Mouse (Mus musculus) frontal cortex, postnatal 14 days (tissue): ENCODE measurements around the gene Aurka.
A peak's percentile ranks its signal among the peaks of the same experiment; 100 is the strongest.

Experiments
- DNase-seq, 2 experiments: peaks; one replicate each; pipeline ENCODE4 v3.0.0; 2022; ENCODE audit warnings: low spot score in 2 of 2

Aurka gene

DNA sequence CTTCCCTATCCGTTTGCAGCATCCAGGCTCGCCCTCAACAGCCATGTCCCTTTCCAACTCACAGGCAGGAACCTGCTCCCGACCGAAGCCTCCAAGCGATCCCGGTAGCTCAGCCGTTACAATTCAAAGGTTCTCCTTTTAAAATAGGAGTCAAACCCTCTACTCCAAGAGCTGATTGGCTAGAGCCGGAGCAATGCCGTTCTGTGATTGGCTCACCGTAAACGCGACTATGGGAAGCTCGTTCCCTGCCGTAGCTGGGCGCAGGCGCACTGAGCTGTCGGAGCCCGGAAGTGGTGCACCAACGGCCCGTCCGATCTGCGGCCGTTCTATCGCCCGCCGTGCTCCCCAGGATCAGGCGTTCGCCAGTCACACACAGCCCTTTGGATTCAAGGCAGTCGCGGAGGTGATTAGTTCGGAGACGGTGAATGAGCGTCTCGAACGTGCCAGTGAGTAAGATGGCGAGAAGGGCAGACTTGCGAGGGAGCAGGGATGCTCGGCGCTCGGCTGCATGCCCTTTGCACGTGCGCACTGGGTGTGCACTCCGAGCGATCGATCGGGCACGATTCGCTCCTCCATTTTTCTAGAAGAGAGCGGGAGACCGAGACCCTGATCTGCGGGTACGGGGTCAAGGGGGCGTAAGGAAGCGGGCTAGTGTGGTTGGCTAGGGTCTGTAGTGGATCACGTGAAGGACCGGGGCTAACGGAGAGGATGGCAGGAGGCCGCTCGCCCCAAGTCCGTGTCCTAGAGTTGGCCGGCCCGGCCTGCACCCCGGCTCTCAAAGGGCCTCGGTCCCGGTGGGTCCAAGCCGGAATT, at the start of gene Aurka, which contains the start of gene Cstf1:
Aurka (minus strand) TSS at position 125 of the 813 bp plus-strand sequence.
Cstf1 (plus strand) TSS at position 271 of the 813 bp plus-strand sequence.
- peak; percentile 93 to 94 for DNase-seq

DNA sequence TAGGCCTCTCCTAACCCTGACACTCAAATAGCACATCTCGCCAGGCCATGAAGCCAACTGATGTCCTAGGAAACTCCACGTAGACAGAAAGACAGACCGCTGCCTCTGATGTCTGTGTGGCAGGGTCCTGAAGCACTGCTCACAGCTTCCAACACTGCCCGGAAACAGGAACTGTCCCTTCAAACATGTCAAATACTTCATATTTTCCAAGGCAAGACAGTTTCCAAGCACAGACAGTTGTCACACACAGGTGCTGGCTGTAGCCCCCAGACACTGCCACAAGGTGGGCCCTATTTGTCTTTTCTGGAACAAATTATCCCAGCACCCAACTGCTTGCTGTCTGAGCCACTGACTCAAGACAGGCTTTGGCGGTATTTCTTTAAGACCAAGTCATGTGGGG, 47.9 kb upstream of the Aurka start:
- DNase-seq = no peak

DNA sequence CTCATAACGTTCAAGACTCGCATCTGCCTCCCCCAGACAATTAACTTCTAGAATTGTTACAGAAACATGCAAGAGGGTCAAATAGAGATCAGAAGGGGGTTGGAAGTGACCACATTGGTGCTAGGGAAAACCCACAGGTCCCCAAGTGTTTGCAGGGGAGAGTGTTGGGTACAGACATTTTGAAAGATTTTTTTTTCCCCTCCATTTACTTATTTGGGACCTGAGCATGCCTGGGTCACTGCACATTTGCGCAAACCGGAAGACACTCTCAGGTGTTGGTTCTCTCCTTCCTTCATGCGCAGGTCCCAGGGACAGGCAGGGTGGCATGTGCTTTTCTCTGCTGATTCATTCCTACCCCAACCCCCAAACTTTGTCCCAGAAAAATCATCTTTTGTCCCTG, 46.5 kb upstream of the Aurka start:
- DNase-seq = no peak

DNA sequence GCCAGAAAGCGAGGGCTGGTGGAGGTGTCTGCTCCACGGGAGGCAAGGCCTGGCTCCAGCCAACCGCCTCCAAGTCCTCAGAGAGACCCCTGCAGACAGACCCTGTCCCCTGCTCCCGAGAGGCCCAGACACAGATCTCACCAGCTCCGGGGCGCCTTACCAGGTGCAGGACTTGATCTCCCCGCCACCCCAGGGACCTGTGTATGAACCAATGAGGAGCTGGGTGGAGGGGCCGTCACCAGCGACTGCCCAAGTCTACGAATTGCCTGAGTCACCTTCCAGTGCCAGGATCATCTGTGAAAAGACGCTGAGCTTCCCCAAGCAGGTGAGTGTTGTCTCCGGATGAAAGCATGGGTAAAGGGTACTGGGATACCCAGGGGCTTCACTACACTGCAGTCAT, 45.9 kb upstream of the Aurka start:
- DNase-seq = no peak

DNA sequence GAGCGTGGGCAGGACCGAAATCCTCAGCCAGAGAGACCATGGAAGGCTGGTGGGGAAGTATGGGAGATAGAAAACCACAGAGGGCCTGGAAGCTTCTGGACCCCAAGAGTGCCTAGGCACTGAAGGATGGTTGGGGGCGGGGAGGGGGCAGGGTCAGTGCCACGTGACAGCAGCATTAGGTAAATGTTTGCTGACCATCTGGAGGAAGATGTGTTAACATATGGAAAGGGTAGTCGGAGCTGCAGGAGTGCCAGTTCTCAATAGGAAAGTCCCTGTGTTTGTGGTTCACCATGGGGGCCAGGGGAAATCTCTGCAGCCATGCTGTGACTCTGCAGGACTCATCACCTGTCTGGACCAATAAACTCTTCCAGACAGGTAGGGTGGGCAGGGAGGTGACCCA, 43.6 kb upstream of the Aurka start:
- no peak for DNase-seq

DNA sequence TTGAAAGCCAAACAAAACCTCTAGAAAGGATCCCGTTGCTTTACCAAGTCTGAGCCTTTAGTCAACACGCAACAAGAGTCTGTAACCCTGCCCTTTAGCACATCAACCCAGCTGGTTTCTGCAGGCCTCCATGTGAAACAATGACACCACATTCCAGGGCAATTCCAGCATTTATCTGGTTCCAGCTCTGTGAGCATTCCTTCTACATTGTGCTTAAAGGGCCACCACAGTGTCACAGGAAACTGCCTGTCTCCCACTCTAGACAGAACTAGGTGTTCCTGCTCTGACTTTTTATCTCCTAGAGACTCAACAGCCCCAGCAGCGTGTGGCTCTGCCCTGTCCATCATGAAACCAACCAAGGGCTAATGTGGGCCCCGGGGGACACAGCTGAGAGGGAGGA, 42.9 kb upstream of the Aurka start:
- DNase-seq = no peak

DNA sequence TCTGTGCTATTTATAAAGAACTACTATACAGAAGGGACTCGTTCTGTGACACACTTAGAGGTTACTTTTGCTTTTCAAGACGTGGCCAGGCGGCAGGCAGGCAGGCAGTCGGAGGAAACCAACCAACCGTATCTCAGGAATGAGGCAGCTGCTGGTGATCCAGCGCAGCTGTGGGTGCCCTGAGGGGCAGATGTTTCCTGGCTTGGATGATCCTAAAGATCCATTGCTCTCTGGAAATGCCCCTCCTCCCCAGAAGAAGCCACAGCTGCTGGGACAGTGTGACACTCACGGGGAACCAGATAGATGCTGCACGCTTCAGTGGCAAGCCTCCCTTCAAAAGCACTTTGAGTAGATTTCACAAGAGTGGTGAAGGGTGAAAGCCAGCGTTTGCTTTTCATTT, 42.1 kb upstream of the Aurka start:
- no peak for DNase-seq

DNA sequence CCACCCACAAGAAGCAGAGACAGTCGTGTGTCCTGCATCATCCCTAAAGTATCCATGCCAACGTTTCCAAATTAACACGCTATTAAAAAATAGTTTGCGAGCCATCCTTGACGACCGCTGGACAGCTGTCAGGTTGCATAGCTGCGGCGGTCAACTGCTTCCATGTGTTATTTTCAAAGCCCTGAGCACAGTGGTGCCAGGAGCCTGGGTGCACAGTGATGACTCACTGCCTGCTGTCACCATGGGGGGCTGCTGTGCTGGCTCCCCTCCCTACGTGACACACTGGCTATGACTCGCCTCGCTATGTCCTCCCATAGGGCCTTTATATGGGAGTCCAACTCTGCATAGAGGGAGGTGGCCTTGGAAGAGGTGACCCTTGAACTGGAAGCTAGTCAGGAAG, 40.8 kb upstream of the Aurka start:
- DNase-seq = no peak

DNA sequence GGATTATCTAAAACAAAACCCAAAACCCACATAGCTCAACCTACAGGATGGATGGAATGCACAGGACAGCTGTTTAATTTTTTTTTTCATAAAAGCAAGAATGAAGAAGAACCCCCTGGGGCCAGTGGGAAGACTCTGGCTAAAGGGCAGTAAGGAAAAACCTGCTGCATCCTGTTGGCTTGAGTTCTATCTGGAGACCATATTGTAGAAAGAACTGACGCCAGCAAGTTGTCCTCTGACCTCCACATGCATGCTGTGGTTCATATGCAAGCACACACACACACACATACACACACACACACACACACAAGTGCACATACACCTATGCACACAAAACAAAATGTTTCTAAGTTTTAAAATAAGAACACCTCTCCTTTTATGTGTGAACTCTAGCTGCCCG, 40.4 kb upstream of the Aurka start:
- DNase-seq = no peak

DNA sequence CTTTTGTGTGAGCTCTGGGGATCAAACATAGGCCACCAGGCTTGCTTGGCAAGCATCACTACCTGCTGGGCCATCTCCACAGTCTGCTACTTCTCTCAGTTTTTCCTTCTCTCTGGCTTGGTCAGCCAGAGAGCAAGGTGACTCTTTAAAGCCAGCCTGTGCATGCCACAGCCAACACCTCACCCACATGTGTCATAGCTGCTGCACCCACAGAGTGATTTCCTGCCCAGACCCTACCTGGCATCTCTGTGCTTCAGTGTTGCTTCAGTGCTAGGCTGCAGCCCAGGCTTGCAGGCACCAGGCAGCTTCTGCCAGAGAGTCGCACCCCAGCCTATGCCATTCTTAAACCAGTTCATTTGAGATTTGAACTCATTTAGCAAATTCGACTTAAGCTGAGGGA, 37.2 kb upstream of the Aurka start:
- DNase-seq = no peak

DNA sequence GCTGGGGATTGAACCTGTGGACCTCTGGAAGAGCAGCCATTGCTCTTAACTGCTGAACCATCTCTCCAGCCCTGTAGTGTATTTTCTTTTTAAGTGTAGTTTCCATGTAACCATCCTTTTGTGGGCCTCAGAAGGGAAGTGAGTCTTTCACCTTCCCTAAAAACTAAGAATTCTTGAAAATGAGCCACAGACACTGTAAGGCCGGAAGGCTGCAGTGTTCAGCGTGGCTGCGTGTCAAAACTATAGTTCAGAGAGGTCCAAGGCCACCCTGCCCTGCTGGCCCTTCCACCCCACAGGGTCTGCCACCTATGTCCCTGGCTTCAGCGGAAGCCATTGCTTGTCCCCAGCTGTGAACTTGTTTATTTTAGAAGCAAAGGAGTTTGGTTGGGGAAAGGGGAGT, 35.8 kb upstream of the Aurka start:
- no peak for DNase-seq

DNA sequence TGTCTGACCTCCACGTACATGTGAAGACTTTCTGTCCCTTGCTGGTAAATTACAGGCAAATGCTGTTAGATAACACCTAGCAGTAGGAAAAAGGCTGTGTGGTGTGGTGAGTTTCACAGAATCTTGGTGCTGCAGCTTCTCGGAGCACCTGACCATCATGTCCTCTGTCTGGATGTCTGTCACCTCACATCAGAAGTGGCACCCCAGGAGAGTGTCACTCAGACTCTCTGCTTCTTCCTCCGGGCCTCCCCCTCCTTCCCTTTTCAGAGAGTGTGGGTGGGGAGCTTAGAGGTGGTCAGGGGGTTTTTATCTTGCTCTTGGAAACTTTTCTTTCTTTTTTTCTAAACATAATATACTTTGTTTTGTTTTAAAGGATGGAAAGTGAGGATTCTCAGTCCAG, 34.7 kb upstream of the Aurka start:
- no peak for DNase-seq

DNA sequence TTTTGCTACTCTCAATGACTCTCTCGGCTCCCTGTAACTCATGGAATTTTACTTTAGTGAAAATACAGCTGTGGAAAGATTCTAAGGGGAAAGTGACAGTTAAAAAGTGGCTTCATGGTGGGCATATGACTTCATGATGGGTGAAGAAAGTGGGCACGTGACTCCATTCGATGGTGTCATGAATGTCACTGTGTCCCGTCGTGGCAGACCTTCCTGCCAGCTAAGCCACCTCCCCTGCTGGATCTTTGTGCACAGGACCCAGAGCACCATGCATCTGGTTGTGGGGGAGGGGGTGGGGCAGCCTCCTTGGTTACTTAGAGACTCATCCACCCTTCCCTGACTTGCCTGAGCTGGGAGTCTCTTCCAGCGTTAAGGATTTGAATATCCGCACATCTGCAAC, 33.9 kb upstream of the Aurka start:
- no peak for DNase-seq

DNA sequence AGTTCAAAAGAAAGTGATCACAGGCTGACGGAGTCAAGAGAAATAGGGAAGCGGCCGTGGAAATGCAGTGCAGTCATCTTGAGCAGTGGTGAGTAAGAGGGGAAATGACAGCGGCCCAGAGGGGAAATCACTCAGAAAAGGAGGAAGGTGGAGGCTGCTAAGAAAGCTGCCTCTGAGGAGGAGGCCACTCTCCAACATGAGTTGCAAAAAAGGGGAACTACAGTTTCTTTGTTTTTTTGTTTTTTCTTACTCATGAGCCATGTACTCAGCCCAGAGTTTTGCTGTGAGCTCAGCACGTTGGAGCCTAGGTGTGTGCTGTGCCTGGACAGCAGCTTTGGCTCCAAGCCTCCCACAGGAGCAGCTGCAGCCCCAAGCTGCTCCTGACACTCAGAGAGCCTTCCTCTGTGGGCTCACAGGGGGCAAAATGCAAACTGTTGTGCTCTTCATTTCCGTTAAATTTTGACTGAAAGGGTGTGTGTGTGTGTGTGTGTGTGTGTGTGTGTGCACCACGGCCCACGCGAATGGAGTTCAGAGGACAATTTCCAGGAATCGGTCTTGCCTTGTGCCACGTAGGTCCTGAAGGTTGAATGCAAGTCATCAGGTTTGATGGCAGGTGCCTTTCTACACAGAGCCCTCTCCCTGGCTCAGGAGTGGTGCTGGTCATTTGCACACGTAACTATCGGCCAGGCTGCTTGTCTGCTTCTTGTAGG, 30.9 kb upstream of the Aurka start:
- no peak for DNase-seq

DNA sequence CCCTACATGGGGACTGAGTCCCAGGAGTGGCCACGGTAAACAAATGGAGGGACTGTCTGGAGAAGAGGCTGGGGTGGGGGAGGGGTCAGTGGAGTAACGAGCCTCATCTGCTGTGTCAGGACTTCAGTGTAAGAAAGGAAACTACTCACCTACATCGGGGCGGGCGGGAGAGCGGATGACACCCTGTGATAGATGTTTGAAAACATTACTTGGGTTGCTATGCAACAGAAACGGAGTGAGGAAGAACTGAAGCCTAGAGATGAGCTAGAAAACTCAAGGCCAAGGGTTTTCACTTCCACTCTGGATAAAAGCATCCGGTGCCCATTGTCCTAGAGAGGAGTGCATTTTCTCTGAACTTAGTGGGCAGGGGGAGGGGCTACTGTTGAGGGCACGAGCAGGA, 29.6 kb upstream of the Aurka start:
- no peak for DNase-seq

DNA sequence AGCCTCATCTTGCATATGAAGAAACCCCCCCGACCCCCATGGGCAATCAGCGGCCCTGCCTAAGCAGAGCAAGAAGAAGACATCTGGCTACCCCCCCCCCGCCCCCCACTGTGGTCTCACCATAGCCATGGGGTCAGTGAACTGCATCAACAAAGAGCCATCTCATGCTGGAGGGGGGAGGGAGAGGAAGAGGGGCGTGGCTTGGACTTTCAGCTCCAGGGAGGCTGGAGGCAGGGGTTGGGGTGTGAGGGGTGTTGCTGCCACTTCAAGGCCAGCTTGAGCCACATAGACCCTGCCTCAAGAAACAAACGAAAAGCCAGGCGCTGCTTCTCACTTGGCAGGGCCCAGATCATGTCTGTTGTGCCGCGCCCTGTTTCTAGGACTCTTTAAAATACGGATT, 25.6 kb upstream of the Aurka start:
- no peak for DNase-seq

DNA sequence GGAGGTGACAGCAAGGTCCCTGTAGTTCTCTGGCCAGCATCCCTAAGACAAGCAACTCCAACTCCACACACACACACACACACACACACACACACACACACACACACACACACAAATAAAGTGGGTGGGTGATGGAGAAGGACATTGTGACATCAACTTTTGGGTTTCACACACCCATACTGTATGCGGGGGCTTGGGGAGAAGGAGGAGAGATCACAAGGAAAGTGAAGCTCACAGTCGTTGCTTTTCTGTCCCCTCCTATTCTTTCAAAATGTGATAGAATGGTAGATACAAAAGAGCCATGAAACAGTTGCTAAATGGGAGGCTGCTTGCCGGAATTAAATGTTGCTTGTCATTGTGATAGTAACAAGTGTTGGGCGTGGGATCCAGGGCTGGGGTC, 24.3 kb upstream of the Aurka start:
- DNase-seq = no peak

DNA sequence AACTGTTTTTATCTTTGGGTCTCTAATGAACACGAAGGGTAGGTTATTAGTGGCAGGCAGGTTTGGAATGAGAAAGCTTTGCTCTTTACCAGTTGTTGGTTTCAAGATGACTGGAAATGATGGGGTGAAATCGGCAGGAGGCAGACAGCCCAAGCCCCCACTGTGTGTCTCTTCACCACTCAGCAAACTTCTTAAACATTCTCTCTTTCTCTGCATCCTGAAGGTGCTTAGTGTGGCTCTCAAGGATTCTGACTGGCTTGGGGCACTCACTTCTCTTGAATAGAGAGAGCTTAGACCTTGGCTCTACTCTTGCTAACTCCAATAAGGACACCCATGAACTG, 23.7 kb upstream of the Aurka start:
- no peak for DNase-seq

DNA sequence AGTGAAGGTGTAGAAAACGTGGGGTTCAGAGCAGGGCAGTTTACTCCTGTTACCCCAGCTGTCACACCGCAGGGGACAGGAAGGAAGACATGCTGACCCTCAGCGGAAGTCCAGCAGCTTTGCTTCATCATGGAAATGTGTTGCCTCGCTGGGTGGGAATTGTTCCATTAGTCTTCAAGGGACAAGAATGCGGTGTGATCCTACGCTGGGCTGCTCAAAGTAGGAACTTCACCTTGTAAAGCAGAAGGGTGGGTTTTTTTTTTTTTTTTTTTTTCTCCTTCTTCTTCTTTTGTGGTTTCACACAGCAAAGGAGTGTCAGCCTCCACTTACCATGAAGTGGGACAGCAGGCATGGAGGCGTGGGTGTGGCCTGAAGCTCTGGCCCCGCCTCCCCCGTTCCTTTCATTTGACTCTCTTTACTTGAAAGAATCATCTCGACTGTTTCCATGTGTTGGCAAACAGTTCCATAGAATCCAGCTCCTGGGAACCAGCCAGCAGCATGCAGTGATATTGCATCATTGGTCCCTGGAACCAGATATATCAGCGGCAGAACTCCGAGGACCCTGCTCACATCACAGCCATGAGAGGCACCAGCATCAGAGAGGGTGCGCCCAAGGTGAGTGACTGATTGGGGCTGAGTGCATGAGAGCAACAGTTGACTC, 23.2 kb upstream of the Aurka start, which contains the start of gene Cass4:
Cass4 (plus strand) TSS at position 404 of the 661 bp plus-strand sequence.
- DNase-seq = no peak

DNA sequence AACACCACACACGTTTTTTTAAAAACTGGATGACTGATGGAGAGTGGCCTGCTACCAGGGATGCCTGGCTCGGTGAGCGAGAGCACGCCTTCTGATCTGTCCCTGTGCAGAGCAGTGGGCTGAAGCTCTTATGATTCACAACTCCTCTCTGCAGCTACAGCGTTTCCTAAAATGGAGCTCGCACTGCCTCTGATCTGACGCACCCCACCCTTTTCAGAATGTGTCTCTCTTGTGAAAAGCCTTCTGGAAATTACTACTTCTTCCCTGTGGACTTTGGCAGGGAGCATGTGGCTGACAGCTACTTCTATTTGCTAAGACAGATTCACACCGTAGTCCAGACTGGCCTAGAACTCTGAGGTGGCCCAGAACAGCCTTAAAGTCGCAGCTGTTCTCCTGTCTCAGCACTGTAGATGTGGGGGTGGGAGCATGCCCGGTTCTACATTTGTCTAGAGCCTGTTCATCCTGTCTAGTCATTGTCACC, 21.7 kb upstream of the Aurka start:
- peak; percentile 34 to 53 for DNase-seq

DNA sequence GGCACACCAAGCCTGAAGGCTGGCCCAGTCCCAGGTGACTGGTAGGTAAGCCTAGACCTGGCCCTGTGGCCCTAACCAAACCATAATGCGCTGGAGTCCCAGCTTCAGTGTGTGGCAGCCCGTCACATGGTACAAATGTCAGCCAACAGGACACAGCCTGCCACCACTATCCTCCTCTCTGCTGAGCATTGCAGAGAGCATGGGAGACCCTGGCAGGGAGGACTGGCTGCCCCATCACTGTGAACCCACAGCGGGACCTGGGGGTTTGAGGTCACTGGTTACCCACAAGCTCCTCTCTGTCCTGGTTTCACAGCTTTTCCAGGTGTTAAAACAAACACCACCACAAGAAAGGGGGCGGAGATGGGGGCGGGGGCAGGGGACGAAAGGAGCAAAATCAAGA, 20.0 kb upstream of the Aurka start:
- DNase-seq = no peak

DNA sequence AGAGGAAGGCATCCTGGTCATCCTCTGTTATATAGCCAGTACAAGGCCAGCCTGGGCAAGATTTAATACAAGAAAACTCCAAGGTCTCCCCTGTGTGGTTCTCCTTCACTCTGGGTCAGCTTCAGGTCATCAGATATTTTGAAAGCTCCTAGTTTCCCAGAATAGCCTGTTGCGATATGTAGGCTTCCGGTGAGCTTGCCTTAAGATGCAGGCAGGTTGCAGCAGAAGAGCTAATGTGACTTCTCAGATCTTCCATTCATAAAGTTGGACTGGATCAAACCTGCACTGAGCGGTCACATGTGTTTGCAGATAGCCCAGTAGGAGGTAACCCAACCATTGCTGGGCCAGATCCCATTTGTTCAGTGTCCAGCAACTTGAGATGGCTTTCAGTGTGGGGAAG, 14.4 kb upstream of the Aurka start:
- DNase-seq = no peak

DNA sequence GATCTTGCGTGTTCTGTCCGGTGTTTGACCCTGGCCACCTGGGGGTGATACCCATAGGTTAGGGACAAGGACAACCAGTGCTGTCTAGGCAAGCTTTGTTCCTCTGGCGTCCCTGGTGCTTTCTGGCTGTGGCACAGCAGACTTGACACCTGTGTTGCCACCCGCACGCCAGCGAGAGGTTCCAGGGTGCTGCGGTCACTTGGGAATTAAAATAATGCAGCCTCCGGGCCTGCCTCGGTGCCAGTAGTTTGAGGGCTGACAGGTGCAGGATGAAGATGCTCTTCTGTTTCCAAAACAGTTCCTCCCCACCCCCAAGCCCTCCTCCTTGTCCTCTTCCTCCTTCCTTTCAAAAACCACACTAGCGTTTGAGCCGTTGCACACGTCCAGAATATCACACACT, 11.6 kb upstream of the Aurka start:
- DNase-seq = no peak
